11 mouse cellular contexts compared by ENCODE assay signal in the genomic region with DNA sequence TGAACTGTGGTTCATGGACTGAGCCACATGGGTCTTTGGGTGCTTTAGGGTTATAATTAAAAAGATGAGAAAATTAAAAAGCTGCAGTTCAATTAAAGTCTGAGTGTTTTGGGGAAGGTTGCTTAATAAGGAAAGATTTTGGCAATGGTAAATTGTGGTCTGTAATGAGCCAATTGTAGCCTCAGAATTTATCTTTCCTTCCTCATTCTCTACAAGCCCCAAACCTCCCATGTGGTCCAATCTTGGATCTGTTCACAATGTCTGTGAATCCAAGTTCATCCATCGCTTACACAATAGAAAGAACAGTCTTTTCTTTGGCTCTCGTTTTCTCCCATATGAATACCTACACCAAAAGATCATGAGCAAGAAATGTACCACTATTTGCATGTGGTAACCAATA.
"Had no signal": no experiment of that assay in that cellular context is flagged by ENCODE, and none has a peak within 500 bp of the region (broad histone marks: within the 10 kb centered on the region; RNA-seq: fewer than 3 reads in every experiment).

No protein-coding gene starts in this region.

- DNase-seq: kidney, adult 2 months; kidney, postnatal 14 days; liver; liver, embryonic 13.5 days; liver, postnatal 0 days; lung, postnatal 14 days; midbrain, embryonic 14.5 days; right cerebral cortex, adult 18-20 months; right cerebral cortex, postnatal 25 days; thymus, adult 18-20 months; thymus, postnatal 25 days had no signal
